Mouse (Mus musculus) thymus, postnatal 25 days (tissue): ENCODE measurements at regions not wholly inside any gene's neighbourhood (a gene's known extent, or its start where the extent isn't known, plus 50 kb on each side); places are given as distances from the start of the nearest gene placed in this dataset.

Experiments
- DNase-seq: peaks from one replicate; pipeline ENCODE4 v3.0.0; 2022

DNA sequence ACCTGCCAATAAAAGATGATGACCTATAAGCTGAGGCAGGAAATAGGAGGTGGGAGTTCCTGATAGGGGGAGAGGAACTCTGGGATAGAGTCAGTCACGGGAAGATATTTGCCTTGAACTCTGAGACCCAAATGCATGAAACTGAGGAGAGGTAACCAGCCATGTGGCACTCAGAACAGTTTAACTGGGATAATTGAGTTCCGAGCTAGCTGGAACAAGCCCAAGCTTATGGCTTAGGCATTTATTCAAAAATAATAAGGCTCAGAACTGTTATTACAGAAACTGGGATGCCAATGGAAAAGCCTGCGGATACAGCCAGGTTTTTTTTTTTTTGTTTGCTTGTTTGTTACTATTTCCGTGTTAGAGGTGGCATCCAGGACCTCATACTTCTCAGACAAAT lies 425.0 kb downstream of the Ate1 start:
- no peak for DNase-seq

DNA sequence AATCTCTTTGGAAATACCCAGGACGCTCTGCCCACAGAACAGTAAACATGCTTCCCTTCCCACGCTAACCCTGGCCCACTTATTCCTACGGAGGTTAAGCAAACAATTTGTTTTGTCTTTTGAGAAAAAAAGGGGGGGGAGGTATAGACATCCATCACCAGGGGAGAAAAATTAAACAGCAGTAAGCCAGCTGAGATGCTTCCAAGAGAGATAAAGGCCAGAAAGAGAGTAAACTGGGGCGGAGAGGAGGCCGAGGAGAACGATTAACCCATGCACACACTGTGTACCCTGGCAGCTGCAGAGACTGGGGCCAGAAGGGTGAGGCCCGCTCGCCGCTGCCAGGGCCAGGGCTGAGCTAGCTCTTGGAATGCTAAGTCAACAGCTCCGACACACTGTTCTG lies 421.6 kb downstream of the Ate1 start:
- no peak for DNase-seq

DNA sequence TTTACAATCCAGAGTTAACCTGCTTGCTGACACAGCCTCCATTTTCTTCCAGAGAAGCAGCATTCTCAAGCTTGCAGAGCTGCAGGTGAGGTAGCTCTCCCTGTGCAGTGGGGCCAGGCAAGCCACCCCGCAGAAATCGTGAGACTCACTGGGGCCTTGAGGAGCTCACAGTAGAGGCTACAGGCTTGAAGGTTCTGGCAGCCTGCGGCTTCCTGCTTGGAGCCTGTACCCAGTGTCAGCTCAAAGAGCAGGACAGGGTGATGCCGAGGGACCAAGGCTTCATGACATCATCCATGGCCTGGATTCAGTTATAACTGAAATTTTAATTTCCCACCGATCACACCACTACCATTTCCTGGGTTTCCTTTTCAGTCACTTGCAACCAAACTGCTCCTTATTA lies 417.5 kb downstream of the Ate1 start:
- no peak for DNase-seq

DNA sequence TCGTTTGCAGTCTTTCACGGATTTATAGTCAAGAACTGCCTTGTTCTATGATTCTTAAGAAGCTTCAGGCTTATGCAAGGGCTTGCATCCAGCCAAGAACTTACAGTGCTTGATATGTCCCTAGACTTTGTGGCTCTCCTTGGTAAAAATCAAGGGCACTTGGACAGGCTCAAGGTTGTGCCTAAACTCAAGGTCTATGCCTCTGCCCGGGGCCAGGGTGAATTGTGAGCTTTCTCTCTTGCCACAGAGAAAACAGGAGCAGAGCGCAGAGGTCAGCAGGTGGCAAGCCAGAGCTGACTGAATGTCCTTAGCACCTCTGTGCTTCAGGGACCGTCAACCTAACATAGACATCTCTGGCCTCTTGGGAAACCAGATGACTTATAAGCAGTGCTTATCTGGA lies 413.2 kb downstream of the Ate1 start:
- DNase-seq: no peak

DNA sequence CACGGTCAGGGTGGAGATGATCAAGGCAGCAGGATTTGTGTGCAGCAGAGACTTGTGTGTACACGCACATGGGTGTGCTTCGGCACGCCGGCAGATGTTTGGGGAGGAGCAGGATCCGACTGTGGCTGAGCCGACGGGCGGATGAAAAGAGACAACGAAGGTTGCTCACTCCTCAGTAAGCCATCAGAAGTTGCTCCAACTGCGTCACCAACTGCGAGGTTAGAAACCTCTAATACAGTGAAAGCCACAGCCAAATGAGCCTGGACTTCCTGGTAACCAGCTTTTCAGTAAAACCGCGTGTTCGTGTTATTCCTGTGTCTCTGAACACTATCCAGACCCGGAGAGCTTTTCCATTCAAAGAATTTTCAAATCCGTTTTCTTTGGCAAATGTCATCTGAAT lies 411.8 kb downstream of the Ate1 start:
- DNase-seq: no peak
